Mouse (Mus musculus) neural tube, embryonic 10.5 days (tissue): Measurements from ENCODE around the gene Tepsin.

Experiments
- DNase-seq: peaks from one replicate; pipeline ENCODE4 v3.0.0-alpha.2; 2017; ENCODE audit warnings: low spot score; ENCODE audit errors: extremely low spot score

Gene Tepsin

DNA sequence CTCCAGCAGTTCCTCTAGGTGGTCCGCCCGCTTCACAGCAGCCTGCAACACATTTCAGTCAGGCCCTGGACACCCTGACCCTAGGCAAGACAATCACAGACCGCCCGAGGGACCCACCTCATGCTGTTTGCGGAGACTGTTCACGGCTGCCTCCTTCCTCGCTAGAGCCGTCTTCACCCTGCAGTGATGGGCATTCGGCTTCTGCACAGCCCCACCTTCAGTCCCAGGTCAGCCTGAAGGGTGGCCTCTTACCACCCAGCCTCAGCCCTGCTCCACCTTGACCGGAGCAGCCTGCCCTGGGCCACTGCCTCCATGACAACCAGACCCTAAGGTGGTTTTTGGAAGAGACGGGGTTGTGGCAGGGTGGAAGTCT, 33.9 kb downstream of the Tepsin start:
- DNase-seq = no peak

DNA sequence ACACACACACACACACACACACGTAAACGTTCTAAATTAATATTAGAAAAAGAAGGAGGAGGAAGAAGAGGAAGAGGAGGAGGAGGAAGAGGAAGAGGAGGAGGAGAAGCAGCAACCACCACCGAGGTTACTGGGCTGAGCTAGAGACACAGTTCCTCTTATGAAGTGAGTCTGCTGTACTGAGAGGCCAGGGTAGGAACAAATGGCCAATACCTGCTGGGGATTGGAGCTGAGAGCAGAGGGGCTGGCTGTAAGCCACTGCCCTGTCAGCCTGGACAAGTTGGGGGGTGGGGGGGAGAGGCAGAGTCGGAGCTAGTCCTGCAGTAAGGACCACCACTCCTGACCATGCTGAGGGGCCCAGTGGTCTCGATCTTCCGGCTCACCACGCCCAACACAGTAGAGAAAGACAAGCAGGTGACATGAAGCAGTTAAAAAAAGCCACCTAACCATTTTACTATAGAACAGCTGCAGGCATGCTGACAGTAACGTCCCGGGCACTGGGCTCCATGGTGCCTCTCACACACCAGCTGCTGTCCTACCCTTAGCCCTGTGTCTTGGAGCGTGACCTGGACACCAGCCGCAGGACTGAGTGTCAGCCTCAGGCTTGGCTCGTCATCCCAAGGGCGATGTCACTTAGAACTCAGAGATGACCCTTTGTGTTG, 34.4 kb downstream of the Tepsin start:
- DNase-seq = no peak

DNA sequence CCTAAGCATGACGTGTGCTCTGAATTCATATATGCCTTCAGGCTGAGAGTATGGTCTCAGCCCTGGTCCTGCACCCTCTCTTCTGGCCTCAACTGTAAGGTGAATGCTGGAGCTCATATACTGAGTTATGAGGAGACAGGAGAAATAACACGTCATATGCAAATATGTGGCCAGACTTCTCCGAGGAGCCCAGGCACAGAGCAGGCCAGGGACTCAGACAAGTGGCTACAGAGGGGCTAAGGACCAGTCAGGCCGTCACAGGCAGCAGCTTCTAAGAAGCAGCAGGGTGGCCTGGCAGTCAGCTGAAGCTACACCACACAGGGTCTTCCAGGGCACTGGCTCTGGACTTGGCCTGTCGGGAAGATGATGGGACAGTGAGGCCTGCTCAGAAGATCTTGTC, 35.2 kb downstream of the Tepsin start:
- no peak for DNase-seq

DNA sequence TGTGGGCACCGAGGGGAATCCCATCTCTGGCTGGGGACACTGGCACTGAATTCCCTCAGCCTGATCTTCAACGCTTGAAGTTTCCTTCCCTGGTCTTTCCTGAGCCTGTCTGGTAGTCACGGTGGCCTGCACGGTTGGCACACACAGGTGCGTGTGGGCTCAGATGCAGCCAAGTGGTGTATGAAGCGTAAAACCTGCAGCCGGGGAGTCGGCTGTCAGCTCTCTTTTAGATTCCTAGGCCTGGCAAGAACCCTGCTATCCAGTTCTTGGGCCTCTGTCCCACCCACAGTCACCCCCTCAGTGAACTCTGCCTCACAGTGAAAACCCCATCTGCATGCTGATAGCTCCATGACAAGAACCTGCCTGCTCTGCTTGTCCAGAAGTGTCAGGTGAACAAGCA, 37.9 kb downstream of the Tepsin start:
- DNase-seq = no peak

DNA sequence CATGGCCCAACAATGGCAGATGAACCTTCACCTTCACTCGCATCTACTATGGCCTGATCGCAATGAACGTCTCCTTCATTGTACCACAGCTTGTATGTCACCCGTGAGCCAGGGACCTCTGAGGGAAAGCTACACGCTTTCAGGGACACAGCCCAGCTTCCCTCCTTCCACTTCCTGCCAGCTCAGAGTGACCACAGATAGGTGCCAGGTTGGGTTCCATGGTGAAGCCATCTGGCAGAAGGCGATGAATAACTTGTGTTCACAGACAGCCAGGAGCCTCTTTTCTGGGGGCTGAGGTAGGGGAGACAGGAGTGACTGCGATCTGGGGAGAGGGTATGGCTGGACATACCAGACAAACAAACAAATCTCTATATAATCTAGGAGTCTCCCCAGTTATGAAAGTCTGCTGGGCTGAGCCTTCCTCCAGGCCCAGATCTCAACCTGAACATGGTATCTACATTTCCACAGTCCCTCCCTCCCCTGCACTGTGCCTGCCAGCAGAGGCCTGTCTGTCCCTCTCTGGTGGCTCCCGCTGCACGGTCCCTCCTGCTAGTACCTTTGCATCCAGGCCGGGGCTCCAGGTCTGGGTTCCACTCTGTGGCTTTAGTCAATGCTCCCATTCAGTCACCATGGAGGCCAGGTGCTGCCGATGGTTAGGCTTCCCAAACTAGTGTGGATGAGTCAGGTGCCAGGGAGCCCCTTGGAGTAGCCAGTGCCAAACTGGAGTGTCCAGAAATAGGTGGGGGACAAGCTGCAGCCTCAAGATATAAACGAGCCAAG, 42.4 kb downstream of the Tepsin start:
- no peak for DNase-seq

DNA sequence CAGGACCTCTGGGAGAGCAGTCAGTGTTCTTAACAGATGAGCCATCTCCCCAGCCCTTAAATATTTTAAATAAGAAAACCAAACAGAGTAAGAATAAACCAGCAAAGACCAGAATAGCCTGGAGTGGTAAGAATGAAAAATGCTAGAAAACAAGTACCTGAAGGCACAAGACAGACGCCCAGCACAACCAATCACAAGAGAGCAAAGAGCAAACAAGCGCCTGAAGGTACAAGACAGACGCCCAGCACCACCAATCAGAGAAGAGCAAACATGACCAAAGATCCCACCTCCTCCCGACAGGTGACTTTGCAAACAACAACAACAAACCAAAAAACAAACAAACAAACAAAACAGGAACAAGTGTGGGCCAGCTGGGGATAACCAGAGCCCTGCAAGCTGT, 44.7 kb downstream of the Tepsin start:
- DNase-seq = no peak

DNA sequence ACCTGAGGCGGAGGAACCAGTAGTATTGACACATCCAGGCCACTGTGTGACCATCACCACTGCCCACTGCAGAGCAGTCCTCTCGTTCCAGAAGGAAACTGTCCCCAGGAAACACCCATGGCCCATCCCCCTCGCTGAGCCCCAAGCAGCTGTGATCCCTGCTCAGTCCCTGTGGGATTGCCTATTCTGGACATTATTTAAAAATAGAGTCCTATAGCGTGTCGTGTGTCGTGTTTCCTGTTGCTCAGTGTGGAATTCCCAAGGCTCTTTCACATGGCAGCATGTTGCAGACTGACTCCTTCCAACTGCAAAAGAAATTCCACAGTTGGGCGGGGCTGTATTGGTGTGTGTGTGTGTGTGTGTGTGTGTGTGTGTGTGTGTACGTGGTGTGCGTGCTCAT, 46.3 kb downstream of the Tepsin start:
- no peak for DNase-seq

DNA sequence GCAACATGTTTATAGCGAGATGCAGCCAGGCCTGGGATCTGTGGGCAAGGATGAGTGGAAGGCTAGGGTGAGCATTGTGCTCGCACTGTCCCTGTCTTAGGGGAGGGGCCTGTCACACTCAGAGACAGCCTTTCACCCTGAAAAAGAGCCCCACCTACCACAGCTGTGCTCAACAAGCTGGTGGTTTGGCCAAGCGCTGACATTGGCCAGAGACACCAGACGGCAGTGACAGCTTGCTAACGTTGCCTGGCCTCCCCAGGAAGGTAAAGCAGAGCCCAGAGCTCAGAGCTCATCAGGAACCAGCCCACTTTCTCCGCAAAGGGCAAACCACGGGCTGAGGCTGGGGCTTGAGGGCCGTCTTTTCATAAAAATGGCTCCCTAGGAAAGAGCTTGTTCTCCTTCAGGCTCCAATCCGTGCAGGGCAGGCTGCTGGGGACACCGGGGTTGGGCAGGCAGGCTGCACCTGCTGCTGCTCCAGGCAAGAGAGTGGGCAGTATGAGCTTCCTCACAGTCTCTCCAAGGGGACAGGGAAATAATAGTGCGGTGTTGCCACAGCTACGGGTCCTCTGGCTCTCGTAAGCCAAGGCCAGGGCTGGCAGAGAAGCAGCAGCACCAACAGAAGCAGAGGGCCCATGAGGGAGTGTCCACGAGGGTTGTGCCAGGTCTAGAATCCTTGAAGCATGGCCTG, 47.3 kb downstream of the Tepsin start:
- DNase-seq = no peak

DNA sequence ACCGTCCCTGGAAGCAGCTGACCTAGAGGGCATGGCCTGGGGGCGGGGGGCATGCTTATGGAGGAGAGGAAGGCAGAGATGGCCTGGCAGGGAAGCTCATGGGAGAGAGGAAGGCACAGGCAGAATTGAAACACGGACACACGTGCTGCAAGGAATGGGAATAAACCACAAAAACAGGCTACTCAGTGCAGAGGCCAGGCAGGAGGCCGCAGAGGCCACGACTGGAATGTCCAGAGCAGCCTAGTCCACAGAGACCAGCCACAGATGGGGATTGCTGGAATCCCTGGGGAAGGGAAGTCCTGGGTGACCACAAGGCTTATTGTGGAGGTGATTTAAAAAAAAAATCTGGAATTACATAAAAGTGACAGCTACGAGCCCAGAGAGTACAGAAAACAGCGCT, 49.5 kb downstream of the Tepsin start:
- DNase-seq = no peak

DNA sequence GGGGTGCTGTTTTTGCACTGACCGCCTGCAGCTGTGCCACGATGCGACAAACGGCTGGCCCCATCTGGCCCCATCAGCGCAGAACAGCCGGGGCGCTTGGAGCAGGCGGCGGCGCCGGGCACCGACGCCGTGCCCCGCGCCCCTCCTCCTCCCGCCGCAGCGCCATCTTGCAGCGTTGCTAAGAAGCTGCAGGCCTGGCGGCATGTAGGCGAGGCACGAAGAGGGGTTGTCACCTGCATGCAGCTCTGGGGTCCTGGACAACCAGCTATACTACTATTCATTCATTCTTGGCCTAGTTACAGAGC, 50.3 kb downstream of the Tepsin start:
- peak; percentile 43 for DNase-seq

DNA sequence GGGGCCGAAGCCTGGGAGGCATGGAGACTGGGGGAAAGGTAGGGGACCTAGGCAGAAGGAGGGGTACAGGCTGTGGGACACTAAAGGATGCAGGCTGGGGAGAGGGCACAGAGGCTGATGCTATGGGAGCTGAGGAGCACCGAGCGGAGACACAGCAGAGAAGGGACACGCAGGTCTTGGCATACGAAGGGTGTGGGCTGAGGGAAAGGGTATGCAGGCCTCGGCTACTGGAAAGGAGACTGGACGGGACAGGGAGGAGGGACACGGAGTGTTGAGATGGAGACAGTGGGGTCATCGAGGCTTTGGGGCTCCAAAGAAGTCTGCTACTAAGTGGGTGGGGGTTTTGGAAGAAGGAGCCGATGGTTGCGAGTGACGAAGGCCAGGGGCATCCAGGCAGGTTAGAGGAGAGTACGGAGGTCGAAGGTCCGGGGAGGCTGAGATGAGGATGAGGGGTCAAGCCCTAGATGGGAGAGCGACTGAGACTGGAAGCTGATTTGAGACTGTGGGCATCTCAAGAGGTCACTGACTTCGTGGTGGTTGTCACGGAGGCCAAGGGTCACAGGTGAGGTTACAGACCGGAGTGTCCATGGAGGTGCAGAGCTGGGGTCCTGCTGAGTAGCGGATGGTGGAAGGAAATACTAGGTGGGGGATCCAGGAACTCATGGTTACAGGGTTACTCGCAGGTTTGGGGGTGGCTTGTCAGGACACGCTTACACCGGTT, 50.8 kb downstream of the Tepsin start:
- peak; percentile 53 for DNase-seq

DNA sequence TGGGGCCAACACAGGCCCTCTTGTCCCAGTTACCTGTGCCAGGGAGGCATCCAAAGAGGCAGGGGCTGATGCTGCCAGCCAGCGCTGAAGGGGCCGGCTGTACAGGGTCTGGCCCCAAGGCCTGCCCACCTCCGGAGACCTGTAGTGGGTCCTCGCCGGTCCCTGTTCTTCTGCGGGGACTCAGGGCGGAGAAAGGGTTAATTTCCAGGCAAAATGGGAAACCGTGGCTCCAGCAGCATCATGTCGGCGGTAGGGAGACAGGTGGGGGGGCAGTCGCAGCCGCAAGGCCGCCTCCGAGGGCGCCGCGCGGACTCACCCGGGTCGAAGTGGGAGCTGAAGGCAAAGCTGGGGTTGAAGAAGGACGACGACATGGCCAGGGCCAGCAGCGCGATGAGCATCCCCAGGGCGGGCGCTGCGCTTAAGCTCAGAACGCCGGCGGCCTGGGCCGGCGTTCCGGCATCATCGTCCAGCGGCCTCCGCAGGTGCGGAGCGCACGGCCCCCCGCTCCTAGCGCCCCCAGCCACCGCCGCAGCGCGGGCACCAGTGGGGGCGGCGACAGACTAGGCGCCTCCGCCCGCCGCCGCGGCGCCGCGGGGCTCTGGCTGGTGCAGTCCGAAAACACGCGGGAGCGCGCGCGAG, 51.9 kb downstream of the Tepsin start, which contains the start of gene Aatk:
Gene Aatk, minus strand, starts transcription at position 615 of the 639 bp plus-strand sequence.
- peak; percentile 58 for DNase-seq

DNA sequence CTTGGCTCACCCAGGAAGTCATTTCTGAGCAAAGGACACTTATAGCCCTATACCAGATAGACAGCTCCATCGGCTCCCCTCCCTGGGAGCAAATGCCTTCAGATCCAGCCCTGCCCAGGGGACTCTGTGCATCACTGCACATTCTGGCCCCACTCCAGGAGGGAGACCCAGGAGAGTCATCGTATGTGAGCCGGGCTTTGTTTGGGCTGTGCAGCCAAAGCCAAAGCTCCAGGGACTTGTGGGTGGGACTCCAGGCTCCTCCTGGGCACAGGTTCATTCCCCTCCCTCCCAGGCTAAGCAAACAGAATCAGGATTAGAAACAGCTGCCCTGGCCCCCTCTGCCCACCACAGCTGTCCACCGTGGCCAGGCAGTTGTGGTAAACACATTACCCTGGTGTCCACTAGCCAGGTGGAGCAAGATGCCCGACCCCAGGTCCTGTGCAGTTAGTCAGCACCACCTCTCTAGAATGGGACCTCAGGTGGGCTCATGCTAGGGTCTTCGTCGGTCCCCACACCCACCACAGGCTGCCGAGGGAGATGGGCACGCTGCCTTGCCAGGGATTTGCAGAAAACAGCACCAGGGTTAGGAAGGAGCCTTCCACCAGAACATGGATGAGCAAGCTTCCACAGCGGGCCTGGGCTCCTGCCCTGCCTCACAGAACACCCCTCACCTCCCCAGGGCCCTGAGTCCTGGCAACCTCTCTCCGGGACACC, 52.5 kb downstream of the Tepsin start:
- DNase-seq = no peak

DNA sequence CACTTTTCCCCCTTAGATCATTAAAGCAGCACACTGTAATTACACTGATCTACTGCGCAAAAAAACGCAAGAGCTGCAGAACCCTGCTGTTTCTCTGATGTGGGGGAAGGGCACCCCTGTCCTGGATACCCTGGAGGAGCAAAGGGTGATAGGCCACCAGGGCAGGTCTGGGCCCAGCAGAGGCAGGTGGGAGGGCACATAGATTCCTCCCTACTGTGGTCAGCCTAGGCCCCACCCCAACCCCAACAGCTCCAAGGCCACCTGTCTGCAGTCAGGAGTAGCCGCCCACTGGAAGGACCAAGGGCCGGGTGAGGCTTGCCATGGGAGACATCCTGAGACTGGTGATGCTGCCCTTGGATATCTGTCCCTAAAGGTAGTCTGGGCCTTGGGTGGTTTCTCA, 53.2 kb downstream of the Tepsin start:
- no peak for DNase-seq

DNA sequence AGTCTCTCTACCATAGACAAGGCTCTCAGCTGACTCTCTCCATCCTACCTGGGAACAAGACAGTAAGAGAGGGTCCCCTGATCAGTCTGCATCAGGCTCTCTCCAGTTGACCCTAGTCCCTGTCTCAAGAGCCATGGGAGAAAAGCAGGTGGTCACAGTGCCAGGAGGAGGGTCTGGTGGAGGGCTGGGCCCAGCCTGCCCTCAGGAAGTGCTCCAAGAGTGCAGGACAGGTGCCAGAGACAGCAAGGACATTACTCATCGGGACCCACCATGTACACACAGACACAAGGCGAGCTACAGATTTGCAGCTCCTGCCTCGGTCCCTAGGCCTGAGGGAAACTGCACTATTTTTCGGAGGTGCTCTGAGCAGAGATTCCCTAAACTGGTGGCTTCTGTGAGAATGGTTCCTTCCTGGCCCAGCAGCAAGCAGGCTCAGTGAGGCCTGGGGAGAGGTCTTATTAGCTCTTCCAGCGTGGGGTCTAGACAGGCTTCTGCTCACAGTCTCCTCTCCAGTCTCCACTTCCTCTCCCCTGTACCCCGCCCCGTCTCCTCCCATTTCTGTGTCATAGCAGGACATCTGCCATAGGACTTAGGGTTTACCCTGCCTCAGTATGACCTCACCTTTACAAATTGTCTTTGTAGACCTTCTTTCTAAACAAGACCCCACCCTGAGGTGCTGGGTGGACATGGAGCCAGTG, 56.2 kb downstream of the Tepsin start:
- no peak for DNase-seq

DNA sequence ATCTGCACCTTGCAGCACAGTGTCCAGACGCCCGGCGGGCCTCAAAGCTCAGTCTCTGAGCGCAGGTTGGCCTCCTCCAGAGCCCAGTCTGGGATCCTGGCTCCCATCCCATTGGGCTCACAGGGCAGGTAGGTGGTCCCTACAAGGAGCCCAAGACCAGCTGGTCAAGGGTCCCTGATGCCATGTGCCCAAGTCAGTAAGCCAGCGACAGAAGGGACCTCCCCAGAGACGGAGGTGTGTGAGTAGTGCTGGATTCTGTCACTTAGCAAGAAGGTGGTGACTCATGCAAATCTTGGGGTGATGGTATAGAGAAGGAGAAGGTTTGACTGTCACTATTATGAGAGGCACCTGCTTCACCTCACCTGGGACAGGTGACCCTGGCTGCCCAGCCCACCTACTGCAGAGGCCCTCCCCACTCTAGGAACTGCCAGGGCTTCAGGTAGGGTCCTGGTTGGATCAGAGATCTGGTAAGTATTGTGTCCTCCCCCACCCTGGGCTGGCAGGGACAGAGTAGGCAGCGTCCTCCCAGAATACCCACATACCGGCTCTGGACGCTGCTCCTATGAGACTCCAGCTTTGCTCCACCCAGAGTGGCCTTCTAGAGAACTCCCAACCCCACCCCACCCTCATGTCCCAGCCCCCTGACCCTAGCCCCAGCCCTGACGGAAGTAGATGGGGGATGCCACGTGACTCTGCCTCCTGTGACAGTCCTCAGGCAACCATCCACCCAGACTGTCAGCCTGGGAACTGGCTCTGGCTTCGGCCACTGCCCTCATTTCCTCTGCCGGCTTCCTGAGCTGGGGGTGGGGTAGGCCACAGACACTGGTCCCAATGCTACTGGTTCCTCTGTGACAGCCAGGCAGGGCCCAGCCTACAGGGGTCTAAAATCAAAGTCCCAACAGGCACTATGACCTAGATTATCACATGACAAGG, 57.1 kb downstream of the Tepsin start:
- no peak for DNase-seq
